Mouse (Mus musculus): ENCODE measurements around the gene Syt7. TPM values are rescaled to one million over a fixed set of nuclear protein-coding genes. Genes with fewer than 3 reads are reported as not detected.

Gene Syt7
- 100 to 1,000 TPM; 240 to 248 TPM for total RNA-seq (2021)

DNA sequence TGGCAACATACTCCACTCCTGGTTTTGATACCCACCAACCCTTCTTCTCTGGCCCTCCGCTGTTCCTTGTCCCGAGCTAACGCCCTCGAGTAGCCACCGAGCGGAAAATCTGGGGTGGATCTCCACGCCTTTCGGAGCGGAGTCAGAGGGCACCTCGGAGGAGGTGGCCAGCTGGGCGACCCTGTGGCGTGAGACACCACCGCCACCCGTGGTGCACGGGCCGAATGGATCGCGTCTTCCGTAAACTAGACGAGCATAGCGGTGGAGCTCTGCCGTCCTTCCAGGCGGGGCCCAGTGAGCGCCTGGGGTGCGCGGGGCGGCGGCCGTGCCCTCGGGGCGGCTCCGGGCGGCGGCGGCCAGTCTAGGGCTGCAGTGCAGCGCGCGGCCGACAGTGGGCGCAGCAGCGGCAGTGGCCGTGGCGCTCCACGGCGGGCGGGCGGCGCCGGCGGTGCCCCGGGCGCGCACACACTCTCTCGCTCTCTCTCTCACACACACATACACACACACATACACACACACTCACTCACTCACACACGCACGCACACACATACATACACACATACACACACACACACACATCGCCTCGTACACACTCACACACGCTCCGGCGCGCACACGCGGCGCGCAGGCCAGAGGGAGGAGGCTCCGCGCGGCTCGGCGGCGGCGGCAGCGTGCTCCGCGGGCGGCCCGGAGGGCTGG lies at the start of gene Syt7:
Gene Syt7 (plus strand): TSS at position 476 of the 699 bp plus-strand sequence.
- intact Hi-C loops (cut with DNase I): no loop called here
- peak; percentile 78 to 92 for DNase-seq (ENCODE audit: extremely low spot score in 1 of 2, low spot score in 2 of 2)

DNA sequence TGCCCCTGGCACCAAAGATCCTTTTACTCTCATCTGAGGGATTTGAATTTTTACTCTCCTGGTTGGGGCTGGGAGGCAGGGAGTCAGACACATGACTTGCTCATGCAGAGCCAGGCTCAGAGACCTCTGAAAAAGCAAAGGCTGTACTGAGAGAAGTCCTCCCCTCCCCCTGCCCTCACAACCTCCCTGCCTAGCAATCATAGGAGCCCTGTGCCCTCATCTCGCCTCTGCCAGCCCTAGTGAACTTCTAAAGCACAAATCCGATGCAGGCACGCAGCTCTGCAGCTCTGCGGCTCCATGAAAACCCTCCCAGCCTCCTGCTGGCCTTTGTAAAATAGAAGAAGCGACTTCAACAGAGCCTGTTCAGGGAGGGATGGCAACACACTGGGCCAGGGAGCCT lies 49.6 kb upstream of the Syt7 start:
- intact Hi-C loops (cut with DNase I): no loop called here
- no peak for DNase-seq (ENCODE audit: extremely low spot score in 1 of 2, low spot score in 2 of 2)

DNA sequence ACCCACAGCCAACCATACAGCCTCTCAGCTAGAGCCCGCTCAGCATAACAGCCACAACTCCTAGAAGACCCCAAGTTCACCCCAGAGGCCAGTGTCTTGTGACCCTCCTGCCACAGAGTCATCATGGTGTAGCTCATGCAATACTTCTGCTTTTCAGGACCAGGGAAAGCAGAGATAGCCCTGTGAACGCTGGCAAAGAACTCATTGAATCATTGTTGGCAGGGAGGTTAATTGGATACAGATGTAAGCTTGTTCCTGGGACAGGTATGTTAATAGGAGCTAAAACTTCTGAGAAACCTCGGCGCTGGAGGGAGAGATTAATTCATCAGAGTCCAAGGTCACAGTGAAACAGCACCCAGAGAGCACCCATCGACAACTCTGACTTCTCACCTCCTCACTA lies 48.2 kb upstream of the Syt7 start:
- DNase-seq (ENCODE audit: extremely low spot score in 1 of 2, low spot score in 2 of 2): no peak
- intact Hi-C loops (cut with DNase I): loop anchor here (5.0 kb wide), 1 partner anchor 52 kb away; no protein-coding TSS in a partner anchor

DNA sequence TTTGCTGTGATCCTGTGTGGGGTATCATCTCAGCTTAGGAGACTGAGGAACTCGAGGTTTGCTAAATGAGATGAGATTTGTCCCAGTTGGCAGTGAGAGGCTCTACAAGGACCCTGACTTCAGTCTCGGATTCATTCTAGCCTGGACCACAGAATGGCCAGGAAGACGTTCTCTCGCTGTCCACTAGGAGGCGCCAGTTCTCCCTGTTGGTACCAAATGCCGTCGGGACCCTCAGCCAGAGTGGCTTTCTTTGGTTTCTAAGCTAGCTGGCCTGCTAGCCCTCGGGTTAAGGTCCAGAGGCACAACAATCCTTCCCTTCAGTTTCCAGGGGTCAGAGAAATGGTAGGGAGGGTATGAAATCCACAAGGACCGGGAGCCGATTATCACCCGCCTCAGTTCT lies 47.7 kb upstream of the Syt7 start:
- intact Hi-C loops (cut with DNase I): loop anchor here (5.0 kb wide), 1 partner anchor 51 kb away; no protein-coding TSS in a partner anchor
- peak; percentile 40 to 81 for DNase-seq (ENCODE audit: extremely low spot score in 1 of 2, low spot score in 2 of 2)

DNA sequence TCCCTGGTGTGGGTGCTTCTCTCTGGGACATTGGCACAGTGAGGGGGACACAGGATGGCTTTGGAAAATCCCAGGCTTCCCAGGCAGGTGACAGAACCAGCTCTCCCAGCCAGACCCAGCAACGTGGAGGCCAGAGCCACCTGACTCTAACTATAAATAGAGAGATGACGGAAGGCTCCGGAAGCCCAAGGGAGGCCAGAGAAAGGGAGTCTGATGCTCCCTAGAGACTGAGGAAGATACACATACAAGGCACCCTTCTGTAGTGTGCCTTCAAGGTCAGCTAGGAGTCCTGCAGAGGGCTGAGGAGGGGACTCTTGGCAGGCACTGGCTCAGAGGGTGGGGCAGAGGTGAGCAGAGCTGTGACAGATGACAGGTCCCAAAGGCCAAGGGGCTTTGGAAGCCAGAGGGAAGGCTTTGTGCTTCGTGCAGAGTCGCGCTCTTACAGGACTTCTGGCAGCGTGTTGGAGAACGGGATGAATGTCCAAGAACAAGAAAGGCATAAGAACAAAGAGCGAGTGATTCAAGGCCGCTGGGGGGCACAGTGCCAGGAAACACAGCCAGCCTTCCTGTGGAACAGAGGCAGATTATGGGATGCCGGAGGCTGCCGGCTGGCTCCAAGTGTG lies 47.0 kb upstream of the Syt7 start:
- intact Hi-C loops (cut with DNase I): loop anchor here (5.0 kb wide), 1 partner anchor 50 kb away; no protein-coding TSS in a partner anchor
- peak; percentile 84 to 91 for DNase-seq (ENCODE audit: extremely low spot score in 1 of 2, low spot score in 2 of 2)

DNA sequence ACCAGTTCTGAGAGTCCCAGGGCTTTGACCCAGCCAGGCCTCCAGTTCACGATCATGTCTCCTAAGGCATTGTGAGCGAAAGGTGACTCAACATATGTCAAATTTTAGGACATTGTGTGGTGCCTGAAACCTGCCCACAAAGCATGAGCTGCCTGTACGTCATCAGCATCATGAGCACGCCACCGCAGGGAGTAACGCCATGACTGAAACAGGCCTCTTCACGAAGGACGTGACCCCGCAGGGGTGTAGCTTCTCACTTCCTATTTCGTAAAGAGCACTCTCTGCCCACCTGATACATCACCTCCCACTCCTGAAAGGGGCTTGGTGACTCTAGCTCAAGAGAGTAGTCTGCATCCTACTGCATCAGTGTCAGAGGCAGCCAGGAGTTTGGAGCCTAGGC lies 45.0 kb upstream of the Syt7 start:
- DNase-seq (ENCODE audit: extremely low spot score in 1 of 2, low spot score in 2 of 2): no peak
- intact Hi-C loops (cut with DNase I): loop anchor here (5.0 kb wide), 1 partner anchor 48 kb away; no protein-coding TSS in a partner anchor

DNA sequence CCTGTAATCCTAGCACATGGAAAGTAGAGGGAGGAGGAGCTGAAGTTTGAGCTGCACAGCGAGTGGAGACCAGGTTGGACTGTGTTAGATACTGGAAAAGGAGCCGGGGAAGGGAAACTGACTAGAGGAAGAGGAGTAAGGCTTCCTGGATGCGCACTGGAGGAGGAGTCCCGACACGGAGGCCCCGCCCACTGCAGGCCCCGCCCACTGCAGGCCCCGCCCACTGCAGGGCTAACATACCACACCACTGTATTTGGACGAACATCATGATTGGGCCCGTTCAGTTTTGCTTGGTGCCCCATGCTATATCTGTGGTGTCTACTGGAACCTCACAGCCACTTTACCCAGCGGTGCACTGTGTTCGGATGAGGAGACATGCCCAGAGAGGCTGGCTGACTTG lies 43.2 kb upstream of the Syt7 start:
- DNase-seq (ENCODE audit: extremely low spot score in 1 of 2, low spot score in 2 of 2): no peak
- intact Hi-C loops (cut with DNase I): no loop called here

DNA sequence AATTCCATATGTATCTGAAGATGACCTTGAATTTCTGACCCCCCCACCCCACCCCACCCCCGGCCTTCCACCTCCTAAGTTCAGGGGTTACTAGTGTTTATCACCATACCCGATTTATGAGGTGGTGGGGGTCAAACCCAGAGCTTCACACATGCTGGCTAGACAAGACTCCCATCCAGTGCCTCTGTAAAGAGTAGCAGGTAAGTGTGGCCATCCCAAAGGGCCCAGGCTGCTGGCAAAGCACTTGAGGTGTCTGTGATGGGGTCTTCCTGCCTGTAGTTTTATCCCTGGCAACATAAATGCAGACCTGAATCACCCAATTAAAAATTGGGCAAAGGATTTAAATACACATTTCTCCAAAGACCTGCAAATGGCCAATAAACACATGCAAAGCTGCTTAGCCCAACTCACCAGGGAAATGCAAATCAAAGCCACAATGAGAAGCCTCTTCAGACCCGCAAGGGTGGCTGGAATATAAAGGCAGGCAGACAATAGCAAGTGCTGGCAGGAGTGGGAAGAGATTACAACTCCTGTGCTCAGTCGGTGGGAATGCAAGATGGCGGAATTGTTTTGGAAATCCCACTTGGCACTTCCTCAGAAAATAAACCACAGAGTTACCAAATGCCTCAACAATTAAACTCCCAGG lies 41.1 kb upstream of the Syt7 start:
- no peak for DNase-seq (ENCODE audit: extremely low spot score in 1 of 2, low spot score in 2 of 2)
- intact Hi-C loops (cut with DNase I): no loop called here

DNA sequence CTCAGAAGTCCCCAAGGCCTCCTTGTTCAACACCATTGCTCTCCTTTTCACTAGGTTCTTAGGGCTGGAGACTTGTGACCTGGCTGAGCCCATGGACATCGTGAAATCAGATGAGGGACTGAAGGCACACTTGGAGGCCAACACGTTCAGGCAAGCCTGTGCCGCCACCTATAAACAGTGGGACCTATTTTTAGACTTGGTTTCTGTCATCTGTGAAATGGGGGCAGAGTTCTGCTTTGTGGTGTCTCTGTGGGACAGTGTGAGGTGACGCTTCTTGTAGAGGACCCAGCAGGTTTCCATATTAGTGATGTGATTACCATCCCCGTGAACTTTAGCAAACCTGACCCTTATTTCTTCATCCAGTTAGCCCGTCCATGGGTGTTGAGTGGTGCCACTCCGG lies 36.7 kb upstream of the Syt7 start:
- intact Hi-C loops (cut with DNase I): no loop called here
- no peak for DNase-seq (ENCODE audit: extremely low spot score in 1 of 2, low spot score in 2 of 2)

DNA sequence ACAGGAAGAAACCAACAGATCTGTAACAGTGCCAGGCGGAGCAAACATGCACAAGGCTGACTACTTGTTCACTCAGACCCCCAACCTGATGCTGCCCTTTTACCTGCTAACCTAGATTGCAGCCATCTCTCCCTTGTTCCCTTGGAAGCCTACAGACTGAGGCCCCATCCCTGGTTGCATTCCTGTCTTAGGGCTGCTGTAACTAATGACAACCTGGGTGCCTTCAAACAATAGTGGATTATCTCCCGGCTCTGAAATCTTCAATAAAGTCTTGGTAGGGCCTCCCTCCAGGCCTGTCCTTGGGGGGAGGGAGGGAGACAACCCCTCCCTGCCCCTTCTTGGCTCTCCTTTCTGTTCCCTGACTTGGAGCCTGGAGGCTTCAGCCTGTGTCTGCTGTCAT lies 34.1 kb upstream of the Syt7 start:
- intact Hi-C loops (cut with DNase I): no loop called here
- DNase-seq (ENCODE audit: extremely low spot score in 1 of 2, low spot score in 2 of 2): no peak

DNA sequence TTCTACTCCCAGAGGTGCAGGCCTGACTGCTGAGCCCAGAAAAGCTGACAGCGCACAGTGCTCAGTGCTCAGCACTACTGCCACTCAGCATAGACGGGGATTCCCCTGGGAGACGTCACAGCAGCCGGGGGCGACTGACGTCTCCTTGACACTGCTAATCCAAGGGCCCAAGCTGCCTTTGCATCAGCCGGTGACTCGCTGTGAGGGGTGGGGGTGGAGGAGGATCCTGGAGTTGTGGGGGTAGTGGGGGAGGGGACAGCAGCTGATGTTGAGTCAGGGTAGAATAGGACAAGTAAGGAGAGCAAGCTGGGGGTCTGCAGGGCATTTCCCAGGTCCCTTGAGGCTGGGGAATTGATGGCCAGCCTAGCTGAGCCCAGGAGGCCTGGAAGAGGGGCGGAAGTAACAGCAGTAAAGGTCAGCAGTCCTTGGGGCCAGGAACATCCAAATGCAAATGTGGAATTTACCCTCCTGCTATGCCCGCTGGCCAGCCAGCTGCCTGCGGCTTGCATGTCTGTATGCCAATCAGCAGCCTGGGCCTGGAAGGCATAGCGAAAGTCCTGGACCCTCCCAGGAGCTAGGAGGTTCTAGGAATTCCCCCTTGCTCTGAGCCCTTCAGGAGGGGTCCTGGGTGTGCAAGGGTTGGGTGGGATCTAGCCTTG lies 31.9 kb upstream of the Syt7 start:
- DNase-seq (ENCODE audit: extremely low spot score in 1 of 2, low spot score in 2 of 2): peak in 1 of 2 experiments; percentile 41

DNA sequence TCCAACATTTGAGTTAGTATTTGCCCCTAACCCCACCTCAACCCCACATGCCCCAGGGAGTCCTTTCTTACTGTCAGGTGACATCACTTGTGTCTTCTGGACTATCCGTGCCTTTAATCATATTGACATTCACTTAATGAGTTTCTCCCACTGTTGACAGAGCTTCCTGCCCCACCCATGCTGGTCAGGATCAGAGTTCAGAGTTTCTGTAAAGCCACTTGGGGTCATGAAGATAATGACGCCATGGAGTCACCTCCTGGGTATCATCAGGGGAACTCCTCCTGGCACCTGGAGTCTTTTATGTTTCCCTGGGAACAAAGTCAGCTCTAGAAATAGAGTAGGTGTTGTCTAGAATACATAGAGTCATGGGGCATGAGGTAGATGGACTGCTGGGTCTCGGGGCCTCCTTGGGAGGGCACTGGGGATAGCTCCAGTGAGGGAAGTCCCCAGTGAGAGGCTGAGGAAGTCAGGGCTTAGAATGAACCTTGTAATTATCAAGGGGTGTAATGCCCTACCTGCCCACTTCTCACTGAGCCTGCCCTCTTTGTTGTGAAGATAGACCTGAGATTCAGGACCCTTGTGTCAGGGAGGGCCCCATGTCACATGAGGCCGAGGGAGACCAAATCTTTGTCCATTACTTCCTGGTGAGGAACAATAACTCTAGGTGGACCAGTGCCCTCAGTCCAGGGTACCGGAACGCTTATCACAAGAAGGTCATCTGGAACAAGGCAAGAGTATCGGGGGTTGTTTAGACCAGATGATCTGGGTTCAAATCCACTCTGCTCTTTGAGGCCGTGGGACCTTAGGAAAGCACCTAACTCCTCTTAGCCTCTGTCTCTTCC lies 29.6 kb upstream of the Syt7 start:
- intact Hi-C loops (cut with DNase I): no loop called here
- no peak for DNase-seq (ENCODE audit: extremely low spot score in 1 of 2, low spot score in 2 of 2)

More for the DNA sequence above, 31.9 kb upstream of the Syt7 start:
- intact Hi-C loops (cut with DNase I): no loop called here

DNA sequence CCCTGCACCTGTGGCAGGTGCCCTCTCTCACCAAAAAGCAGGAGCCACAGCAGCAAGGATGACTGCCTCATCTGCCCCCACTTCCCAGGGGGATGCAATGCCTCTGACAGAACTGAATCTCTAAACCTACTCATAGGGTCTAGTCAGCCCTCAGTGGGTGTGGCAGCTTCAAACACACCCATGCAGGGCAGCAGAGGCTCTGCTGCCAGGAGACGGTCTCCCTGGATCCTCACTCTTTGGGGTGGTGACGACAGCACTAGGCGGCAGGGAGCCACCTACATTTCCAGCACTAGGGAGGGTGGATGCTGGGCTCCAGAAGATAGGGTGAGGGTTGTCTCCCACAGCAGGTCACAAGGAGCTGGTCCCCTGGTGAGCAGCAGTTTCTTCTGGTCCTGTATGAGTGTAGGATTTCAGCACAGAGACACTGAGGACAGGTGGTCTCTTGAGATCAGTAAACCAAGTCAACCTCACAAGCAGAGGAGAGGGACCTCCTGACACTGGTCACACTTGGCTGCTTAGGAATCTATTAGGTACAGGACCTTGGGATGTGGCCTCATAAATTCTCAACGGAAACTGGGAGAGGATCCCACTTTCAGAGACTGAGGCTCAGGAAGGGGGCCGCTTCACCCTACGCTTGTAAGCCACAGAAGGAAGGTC lies 26.3 kb upstream of the Syt7 start:
- no peak for DNase-seq (ENCODE audit: extremely low spot score in 1 of 2, low spot score in 2 of 2)
- intact Hi-C loops (cut with DNase I): no loop called here

DNA sequence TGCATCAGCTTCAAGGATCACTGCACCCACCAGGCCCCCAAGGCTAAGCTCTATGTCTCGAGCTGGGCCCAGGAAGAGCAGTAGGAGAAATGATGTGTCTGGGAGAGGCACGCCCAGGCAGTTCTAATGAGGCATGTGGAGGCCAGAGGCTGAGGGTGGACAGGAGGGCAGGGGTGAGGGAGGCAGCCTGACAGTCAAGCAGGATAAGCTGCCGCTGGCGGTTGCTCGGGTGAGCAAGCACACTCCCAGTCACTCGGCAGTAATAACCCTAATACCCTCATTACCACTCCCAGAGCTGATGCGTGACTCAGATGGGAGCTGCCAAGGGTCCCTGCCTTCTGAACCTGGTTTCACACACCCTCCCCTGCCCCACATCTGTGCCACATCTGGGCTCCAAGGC lies 25.0 kb upstream of the Syt7 start:
- intact Hi-C loops (cut with DNase I): no loop called here
- DNase-seq (ENCODE audit: extremely low spot score in 1 of 2, low spot score in 2 of 2): no peak

DNA sequence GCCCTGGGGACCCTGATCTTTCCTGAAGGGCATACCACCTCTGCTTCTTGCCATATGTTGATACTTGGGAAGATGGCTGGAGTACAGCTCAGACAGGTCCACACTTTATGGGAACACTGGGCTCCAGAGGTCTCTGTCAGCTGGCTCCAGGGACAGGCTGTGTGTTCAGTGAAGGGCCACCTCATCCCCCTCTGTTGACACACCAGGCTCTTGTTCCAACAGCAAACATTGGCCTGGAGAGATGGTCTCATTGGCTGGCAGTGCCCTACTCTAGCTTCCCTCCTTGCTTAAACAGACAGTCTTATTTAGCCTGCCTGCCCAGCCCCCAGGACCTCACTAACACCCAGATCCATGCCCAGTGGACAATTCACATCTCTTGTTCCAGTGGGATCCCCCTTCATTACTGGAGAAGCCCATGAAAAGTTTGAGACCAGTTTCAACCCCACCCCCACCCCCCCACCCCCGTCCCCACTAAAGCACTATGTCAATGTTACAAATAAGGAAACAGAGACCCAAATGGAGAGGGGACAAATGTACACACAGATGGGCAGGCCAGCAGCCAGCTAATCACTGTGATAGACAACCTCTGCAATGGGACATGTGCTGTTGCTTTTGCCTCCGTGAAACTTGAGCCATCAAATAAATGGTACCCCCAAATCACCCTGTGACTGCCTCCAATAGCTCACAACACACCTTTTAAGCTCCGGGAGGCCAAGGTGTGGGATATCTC lies 22.6 kb upstream of the Syt7 start:
- DNase-seq (ENCODE audit: extremely low spot score in 1 of 2, low spot score in 2 of 2): no peak

DNA sequence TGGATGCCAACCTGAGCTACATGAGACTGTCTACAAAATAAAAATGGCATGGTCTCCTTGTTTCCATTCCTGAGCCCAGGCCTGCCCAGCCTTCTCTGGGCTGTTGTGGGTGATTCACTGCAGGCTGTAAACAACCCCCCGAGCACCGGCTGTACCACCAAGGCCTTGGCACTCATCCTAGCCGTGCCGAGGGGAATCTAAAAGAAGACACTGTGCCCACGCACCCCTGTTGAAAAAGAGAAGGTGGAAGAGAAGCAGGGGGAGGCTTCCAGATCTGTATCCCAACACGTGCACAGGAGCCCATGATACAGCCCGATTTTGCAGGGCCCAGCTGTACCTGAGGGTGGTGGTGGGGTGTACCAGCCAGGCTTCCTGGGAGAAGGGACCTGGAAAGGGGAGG lies 21.1 kb upstream of the Syt7 start:
- intact Hi-C loops (cut with DNase I): no loop called here
- DNase-seq (ENCODE audit: extremely low spot score in 1 of 2, low spot score in 2 of 2): peak; percentile 56 to 75

More for the DNA sequence above, 22.6 kb upstream of the Syt7 start:
- intact Hi-C loops (cut with DNase I): no loop called here

DNA sequence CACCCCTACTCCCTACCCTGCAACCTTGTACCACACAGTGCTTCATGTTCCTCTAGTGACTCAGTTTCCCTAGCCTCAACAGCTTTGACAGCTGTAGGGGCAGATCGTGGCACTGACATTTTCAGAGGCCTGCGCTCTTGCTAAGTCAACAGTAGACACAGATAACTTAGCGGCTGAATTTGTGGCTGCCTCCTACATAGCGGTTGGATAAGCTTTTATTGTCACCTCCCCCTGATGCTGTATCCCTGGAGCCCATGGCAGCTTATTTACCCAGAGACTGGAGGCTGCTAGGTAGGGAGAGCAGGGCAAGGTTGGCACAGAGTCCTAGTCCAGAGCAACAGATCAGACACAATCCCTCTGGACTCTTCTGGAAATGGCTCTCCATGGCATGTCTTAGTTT lies 19.0 kb upstream of the Syt7 start:
- intact Hi-C loops (cut with DNase I): no loop called here
- DNase-seq (ENCODE audit: extremely low spot score in 1 of 2, low spot score in 2 of 2): no peak

DNA sequence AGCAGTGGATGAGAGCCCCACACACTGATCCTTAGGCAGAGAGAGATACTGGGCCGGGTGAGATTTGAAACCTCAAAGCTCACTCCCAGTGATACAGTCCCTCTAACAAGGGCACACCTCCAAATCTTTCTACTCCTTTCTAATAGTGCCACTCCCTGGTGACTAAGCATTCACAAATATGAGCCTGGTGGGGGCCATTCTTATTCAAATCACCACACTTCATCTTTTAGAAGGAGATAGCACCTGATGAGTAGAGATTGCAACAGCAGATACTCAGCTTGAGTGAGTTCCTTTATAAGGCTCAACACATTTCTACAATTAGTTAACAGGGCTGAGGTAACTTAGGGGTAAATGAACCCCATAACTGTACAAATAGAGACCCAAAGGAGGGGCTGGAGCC lies 15.7 kb upstream of the Syt7 start:
- DNase-seq (ENCODE audit: extremely low spot score in 1 of 2, low spot score in 2 of 2): no peak
- intact Hi-C loops (cut with DNase I): no loop called here
